Mouse (Mus musculus): ENCODE data around the gene Map4k3. TPM values are rescaled to one million over a fixed set of nuclear protein-coding genes. Genes with fewer than 3 reads are reported as not detected.

The Map4k3 gene
- polyA plus RNA-seq, 1 experiment, result 38.0 TPM

GRCm38 (mm10) chr17:80624979-80625378, 103.3 kb downstream of the Map4k3 start:
- DNase-seq, result no peak
- H3K4me1 ChIP-seq (ENCODE audit: control insufficient read depth, insufficient read depth, low read length), result no peaks in the 10 kb centered on the region
- no peak overlapping the region for H3K4me3 ChIP-seq (replicated peaks; ENCODE audit: extremely low read depth, low read depth, low read length)
- TF ChIP-seq POLR2A (IDR thresholded peaks at IDR 0.05; ENCODE audit: borderline replicate concordance, extremely low read depth, low read depth, low read length) (no peak), CTCF (IDR thresholded peaks at IDR 0.05; ENCODE audit: insufficient read depth, low read length) (no peak)

- TF ChIP-seq CTCF (IDR thresholded peaks at IDR 0.05; ENCODE audit: insufficient read depth, low read length), result no peak
Measured at GRCm38 (mm10) chr17:80621691-80622090, 106.6 kb downstream of the Map4k3 start.

DNA sequence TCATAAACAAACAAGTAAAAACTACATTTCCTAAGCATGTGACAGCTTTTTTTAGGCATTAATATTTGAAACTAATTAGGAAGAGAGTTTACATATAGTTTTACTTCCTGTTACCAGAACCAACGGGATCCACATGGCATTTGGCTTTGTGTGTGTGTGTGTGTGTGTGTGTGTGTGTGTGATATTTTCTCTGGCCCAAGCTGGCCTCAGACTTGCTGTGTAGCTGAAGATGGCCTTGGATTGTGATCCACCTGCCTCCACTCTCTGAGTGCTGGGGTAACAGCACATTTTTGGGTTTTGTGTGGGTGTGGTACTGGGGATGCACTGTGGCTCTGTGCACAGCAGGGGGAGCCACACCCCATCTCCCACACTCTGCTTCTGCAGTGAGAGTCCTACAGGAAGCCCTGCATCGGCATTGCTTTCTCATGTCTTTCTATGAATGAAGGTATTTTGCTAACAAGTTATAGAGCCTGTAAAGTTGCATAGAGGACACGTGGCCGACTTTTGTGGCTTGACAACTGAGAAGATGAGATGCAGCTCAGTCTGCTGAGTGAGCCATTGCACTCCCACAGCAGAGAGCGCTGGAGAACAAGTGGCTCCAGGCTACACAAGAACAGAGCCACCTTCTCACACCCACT, 107.4 kb downstream of the Map4k3 start:
- WGBS, result 49% methylated on average over 5 of the region's 5 CpGs

More at GRCm38 (mm10) chr17:80621691-80622090, 106.6 kb downstream of the Map4k3 start:
- H3K4me1 ChIP-seq (ENCODE audit: control insufficient read depth, insufficient read depth, low read length), result no peaks in the 10 kb centered on the region
- 83% methylated on average over 4 of the region's 4 CpGs for WGBS
- no peak for DNase-seq
- no peak overlapping the region for H3K4me3 ChIP-seq (replicated peaks; ENCODE audit: extremely low read depth, low read depth, low read length)

GRCm38 (mm10) chr17:80619556-80619955, 108.7 kb downstream of the Map4k3 start:
- peak; percentile 34 for DNase-seq

More for the DNA sequence above, 107.4 kb downstream of the Map4k3 start:
- DNase-seq, result peak; percentile 55
- Histone ChIP-seq H3K4me3 (replicated peaks; ENCODE audit: extremely low read depth, low read depth, low read length) (no peak overlapping the region), H3K4me1 (ENCODE audit: control insufficient read depth, insufficient read depth, low read length) (no peaks in the 10 kb centered on the region)
- TF ChIP-seq CTCF (IDR thresholded peaks at IDR 0.05; ENCODE audit: insufficient read depth, low read length) (peak; percentile 96), POLR2A (IDR thresholded peaks at IDR 0.05; ENCODE audit: borderline replicate concordance, extremely low read depth, low read depth, low read length) (no peak)

GRCm38 (mm10) chr17:80618890-80619289, 109.4 kb downstream of the Map4k3 start:
- no peak for TF ChIP-seq POLR2A (IDR thresholded peaks at IDR 0.05; ENCODE audit: borderline replicate concordance, extremely low read depth, low read depth, low read length)
- TF ChIP-seq CTCF (IDR thresholded peaks at IDR 0.05; ENCODE audit: insufficient read depth, low read length), result no peak
- DNase-seq, result no peak
- Histone ChIP-seq H3K4me1 (ENCODE audit: control insufficient read depth, insufficient read depth, low read length) (no peaks in the 10 kb centered on the region), H3K4me3 (replicated peaks; ENCODE audit: extremely low read depth, low read depth, low read length) (no peak overlapping the region)
- WGBS, result 84% methylated on average over 5 of the region's 5 CpGs

More at GRCm38 (mm10) chr17:80619556-80619955, 108.7 kb downstream of the Map4k3 start:
- WGBS, result 71% methylated on average over 13 of the region's 13 CpGs
- Histone ChIP-seq H3K4me1 (ENCODE audit: control insufficient read depth, insufficient read depth, low read length) (no peaks in the 10 kb centered on the region), H3K4me3 (replicated peaks; ENCODE audit: extremely low read depth, low read depth, low read length) (no peak overlapping the region)
- no peak for TF ChIP-seq POLR2A (IDR thresholded peaks at IDR 0.05; ENCODE audit: borderline replicate concordance, extremely low read depth, low read depth, low read length)
- TF ChIP-seq CTCF (IDR thresholded peaks at IDR 0.05; ENCODE audit: insufficient read depth, low read length), result no peak

GRCm38 (mm10) chr17:80603806-80604205, 124.5 kb downstream of the Map4k3 start:
- DNase-seq, result no peak
- TF ChIP-seq POLR2A (IDR thresholded peaks at IDR 0.05; ENCODE audit: borderline replicate concordance, extremely low read depth, low read depth, low read length), result no peak
- WGBS, result 86% methylated on average over 6 of the region's 6 CpGs
- H3K4me3 ChIP-seq (replicated peaks; ENCODE audit: extremely low read depth, low read depth, low read length), result no peak overlapping the region
- H3K4me1 ChIP-seq (ENCODE audit: control insufficient read depth, insufficient read depth, low read length), result no peaks in the 10 kb centered on the region

DNA sequence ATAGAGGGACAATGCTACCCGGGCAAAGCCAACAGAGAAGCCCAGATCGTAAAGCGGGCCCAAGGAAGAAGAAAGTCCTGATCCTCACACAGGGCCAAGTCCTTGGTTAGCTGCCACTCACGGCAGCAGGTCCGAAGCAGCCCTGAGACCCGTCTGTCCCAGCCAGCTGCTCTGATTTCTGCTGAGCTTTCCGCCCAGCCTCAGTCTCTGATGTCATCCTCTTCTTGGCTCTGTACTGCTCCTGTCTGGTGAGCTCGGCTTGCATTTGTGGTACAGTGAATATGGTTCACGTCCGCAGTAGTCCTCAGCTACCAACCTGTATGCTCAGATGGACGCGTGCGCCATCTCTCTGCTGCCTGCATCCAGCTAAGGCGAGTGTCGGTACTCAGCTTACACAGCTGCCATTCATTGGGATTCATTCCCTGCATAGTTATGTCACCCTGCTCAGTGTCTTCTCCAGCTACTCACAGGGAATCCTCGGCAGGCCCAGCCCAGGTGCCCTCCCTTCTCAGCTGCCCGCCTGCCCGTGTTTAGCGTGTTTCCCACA, 125.1 kb downstream of the Map4k3 start:
- H3K4me3 ChIP-seq (replicated peaks; ENCODE audit: extremely low read depth, low read depth, low read length), result no peak overlapping the region
- 91% methylated on average over 19 of the region's 19 CpGs for WGBS
- no peak for DNase-seq
- TF ChIP-seq CTCF (IDR thresholded peaks at IDR 0.05; ENCODE audit: insufficient read depth, low read length) (no peak), POLR2A (IDR thresholded peaks at IDR 0.05; ENCODE audit: borderline replicate concordance, extremely low read depth, low read depth, low read length) (no peak)
- H3K4me1 ChIP-seq (ENCODE audit: control insufficient read depth, insufficient read depth, low read length), result no peaks in the 10 kb centered on the region

- TF ChIP-seq POLR2A (IDR thresholded peaks at IDR 0.05; ENCODE audit: borderline replicate concordance, extremely low read depth, low read depth, low read length) (no peak), CTCF (IDR thresholded peaks at IDR 0.05; ENCODE audit: insufficient read depth, low read length) (peak; percentile 55)
- WGBS, result 62% methylated on average over 13 of the region's 13 CpGs
- Histone ChIP-seq H3K4me3 (replicated peaks; ENCODE audit: extremely low read depth, low read depth, low read length) (no peak overlapping the region), H3K4me1 (ENCODE audit: control insufficient read depth, insufficient read depth, low read length) (no peaks in the 10 kb centered on the region)
- DNase-seq, result peak; percentile 28
Measured at GRCm38 (mm10) chr17:80601371-80601770, 126.9 kb downstream of the Map4k3 start.

DNA sequence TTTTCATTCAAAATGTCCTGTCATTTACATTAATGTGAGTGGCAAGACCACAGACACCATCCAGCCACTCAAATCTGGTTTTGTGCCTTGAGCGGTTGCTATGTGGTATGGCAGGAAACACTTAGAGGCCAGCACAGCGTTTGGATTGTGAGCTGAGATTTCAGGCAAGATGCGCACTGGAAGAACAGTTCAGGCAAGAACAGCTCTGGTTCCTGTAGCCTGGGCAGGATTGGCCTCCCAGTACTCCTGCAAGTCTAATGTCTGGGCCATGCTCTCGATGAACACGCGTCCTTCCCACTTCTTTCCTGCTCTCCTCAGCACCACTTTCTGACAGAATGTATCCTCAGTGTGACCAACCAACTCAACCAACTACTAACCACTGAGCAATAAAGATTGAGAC, 145.2 kb downstream of the Map4k3 start:
- TF ChIP-seq POLR2A (IDR thresholded peaks at IDR 0.05; ENCODE audit: borderline replicate concordance, extremely low read depth, low read depth, low read length), result no peak
- no peak for TF ChIP-seq CTCF (IDR thresholded peaks at IDR 0.05; ENCODE audit: insufficient read depth, low read length)
- H3K4me3 ChIP-seq (replicated peaks; ENCODE audit: extremely low read depth, low read depth, low read length), result no peak overlapping the region
- H3K4me1 ChIP-seq (ENCODE audit: control insufficient read depth, insufficient read depth, low read length), result no peaks in the 10 kb centered on the region
- WGBS, result 92% methylated on average over 6 of the region's 6 CpGs
- no peak for DNase-seq

DNA sequence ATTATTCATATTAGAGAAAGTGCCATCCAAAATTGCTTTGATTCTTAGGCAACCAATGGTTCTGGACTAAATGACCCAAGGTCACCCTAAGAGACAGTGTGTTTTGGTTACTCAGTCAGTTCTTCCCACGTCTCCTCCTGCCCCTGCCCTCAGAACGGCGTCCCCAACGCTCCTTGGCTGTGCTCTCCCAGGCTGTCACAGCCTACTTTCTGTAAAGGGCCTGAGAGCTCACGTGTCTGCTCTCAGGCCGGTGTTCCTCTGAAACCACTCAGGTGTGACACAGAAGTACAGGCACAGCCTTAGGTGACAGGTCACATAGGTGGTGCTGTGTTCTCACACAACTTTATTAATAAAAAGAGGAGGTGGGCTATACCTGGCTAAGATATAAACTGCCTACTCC, 148.4 kb downstream of the Map4k3 start:
- DNase-seq, result no peak
- no peak overlapping the region for H3K4me3 ChIP-seq (replicated peaks; ENCODE audit: extremely low read depth, low read depth, low read length)
- H3K4me1 ChIP-seq (ENCODE audit: control insufficient read depth, insufficient read depth, low read length), result no peaks in the 10 kb centered on the region; the same call in 1 of the 2 replicates
- TF ChIP-seq POLR2A (IDR thresholded peaks at IDR 0.05; ENCODE audit: borderline replicate concordance, extremely low read depth, low read depth, low read length), result no peak
- no peak for TF ChIP-seq CTCF (IDR thresholded peaks at IDR 0.05; ENCODE audit: insufficient read depth, low read length)
- 57% methylated on average over 6 of the region's 6 CpGs for WGBS
